Mouse (Mus musculus): Measurements from ENCODE around the gene Lama2. TPM values are rescaled to one million over a fixed set of nuclear protein-coding genes. Genes with fewer than 3 reads are reported as not detected.

Lama2 gene
- polyA plus RNA-seq, 1 experiment from 2014 or later = 1.9 TPM

- Histone ChIP-seq H3K27me3 (replicated peaks; ENCODE audit: control insufficient read depth, insufficient read depth, low read length) (no peaks in the 10 kb centered on the region), H3K36me3 (ENCODE audit: control insufficient read depth, insufficient read depth, low read length) (no peaks in the 10 kb centered on the region), H3K4me1 (replicated peaks; ENCODE audit: control insufficient read depth, insufficient read depth, low read length) (no peaks in the 10 kb centered on the region), H3K27ac (ENCODE audit: low read depth, low read length) (no peak overlapping the region), H3K9ac (ENCODE audit: low read depth, low read length) (no peak overlapping the region), H3K4me2 (no peak overlapping the region), H3K4me3 (ENCODE audit: low read depth, low read length) (no peak overlapping the region), H3K9me3 (ENCODE audit: control insufficient read depth, low read length) (no peaks in the 10 kb centered on the region)
- DNase-seq (ENCODE audit: low spot score) = no peak
- 66% methylated on average over 2 of the region's 2 CpGs for WGBS
- no peak for ATAC-seq (replicated peaks; ENCODE audit: low FRiP score)
Measured at GRCm38 (mm10) chr10:27047196-27047595, 572.4 kb downstream of the Lama2 start.

- Histone ChIP-seq H3K9ac (ENCODE audit: low read depth, low read length) (no peak overlapping the region), H3K36me3 (ENCODE audit: control insufficient read depth, insufficient read depth, low read length) (no peaks in the 10 kb centered on the region), H3K27me3 (replicated peaks; ENCODE audit: control insufficient read depth, insufficient read depth, low read length) (no peaks in the 10 kb centered on the region), H3K9me3 (ENCODE audit: control insufficient read depth, low read length) (no peaks in the 10 kb centered on the region), H3K27ac (ENCODE audit: low read depth, low read length) (no peak overlapping the region), H3K4me2 (no peak overlapping the region), H3K4me1 (replicated peaks; ENCODE audit: control insufficient read depth, insufficient read depth, low read length) (no peaks in the 10 kb centered on the region), H3K4me3 (ENCODE audit: low read depth, low read length) (no peak overlapping the region)
- no peak for DNase-seq (ENCODE audit: low spot score)
- 31% methylated on average over 1 of the region's 1 CpGs for whole genome bisulfite sequencing
- ATAC-seq (replicated peaks; ENCODE audit: low FRiP score) = no peak
Measured at GRCm38 (mm10) chr10:27041812-27042211, 577.7 kb downstream of the Lama2 start.

GRCm38 (mm10) chr10:27022707-27023106 lies 596.9 kb downstream of the Lama2 start:
- no peak overlapping the region for H3K27ac ChIP-seq (ENCODE audit: low read depth, low read length)

GRCm38 (mm10) chr10:27012804-27013365 lies 606.7 kb downstream of the Lama2 start:
- Histone ChIP-seq H3K4me3 (ENCODE audit: low read depth, low read length) (no peak overlapping the region), H3K27me3 (replicated peaks; ENCODE audit: control insufficient read depth, insufficient read depth, low read length) (no peaks in the 10 kb centered on the region), H3K4me1 (replicated peaks; ENCODE audit: control insufficient read depth, insufficient read depth, low read length) (no peaks in the 10 kb centered on the region), H3K36me3 (ENCODE audit: control insufficient read depth, insufficient read depth, low read length) (no peaks in the 10 kb centered on the region), H3K4me2 (no peak overlapping the region), H3K27ac (ENCODE audit: low read depth, low read length) (no peak overlapping the region), H3K9ac (ENCODE audit: low read depth, low read length) (no peak overlapping the region), H3K9me3 (ENCODE audit: control insufficient read depth, low read length) (no peaks in the 10 kb centered on the region)
- DNase-seq (ENCODE audit: low spot score) (no peak), ATAC-seq (replicated peaks; ENCODE audit: low FRiP score) (no peak)

More at GRCm38 (mm10) chr10:27022707-27023106, 596.9 kb downstream of the Lama2 start:
- WGBS = 80% methylated on average over 1 of the region's 1 CpGs
- no peaks in the 10 kb centered on the region for H3K27me3 ChIP-seq (replicated peaks; ENCODE audit: control insufficient read depth, insufficient read depth, low read length)
- no peaks in the 10 kb centered on the region for H3K9me3 ChIP-seq (ENCODE audit: control insufficient read depth, low read length)
- ATAC-seq (replicated peaks; ENCODE audit: low FRiP score) (no peak), DNase-seq (ENCODE audit: low spot score) (no peak)
- no peaks in the 10 kb centered on the region for H3K4me1 ChIP-seq (replicated peaks; ENCODE audit: control insufficient read depth, insufficient read depth, low read length)
- H3K9ac ChIP-seq (ENCODE audit: low read depth, low read length) = no peak overlapping the region
- H3K4me2 ChIP-seq = no peak overlapping the region
- H3K36me3 ChIP-seq (ENCODE audit: control insufficient read depth, insufficient read depth, low read length) = no peaks in the 10 kb centered on the region
- H3K4me3 ChIP-seq (ENCODE audit: low read depth, low read length) = no peak overlapping the region

GRCm38 (mm10) chr10:27007364-27007763 lies 612.2 kb downstream of the Lama2 start:
- Histone ChIP-seq H3K4me1 (replicated peaks; ENCODE audit: control insufficient read depth, insufficient read depth, low read length) (no peaks in the 10 kb centered on the region), H3K4me3 (ENCODE audit: low read depth, low read length) (no peak overlapping the region), H3K9ac (ENCODE audit: low read depth, low read length) (no peak overlapping the region), H3K36me3 (ENCODE audit: control insufficient read depth, insufficient read depth, low read length) (no peaks in the 10 kb centered on the region), H3K27ac (ENCODE audit: low read depth, low read length) (no peak overlapping the region), H3K4me2 (no peak overlapping the region), H3K9me3 (ENCODE audit: control insufficient read depth, low read length) (no peaks in the 10 kb centered on the region), H3K27me3 (replicated peaks; ENCODE audit: control insufficient read depth, insufficient read depth, low read length) (no peaks in the 10 kb centered on the region)
- DNase-seq (ENCODE audit: low spot score) (no peak), ATAC-seq (replicated peaks; ENCODE audit: low FRiP score) (no peak)
- WGBS = 76% methylated on average over 2 of the region's 2 CpGs

GRCm38 (mm10) chr10:27005716-27006115 lies 613.8 kb downstream of the Lama2 start:
- DNase-seq (ENCODE audit: low spot score) (no peak), ATAC-seq (replicated peaks; ENCODE audit: low FRiP score) (no peak)
- no peak overlapping the region for H3K4me2 ChIP-seq
- no peaks in the 10 kb centered on the region for H3K4me1 ChIP-seq (replicated peaks; ENCODE audit: control insufficient read depth, insufficient read depth, low read length)
- no peak overlapping the region for H3K27ac ChIP-seq (ENCODE audit: low read depth, low read length)
- no peak overlapping the region for H3K4me3 ChIP-seq (ENCODE audit: low read depth, low read length)
- H3K9me3 ChIP-seq (ENCODE audit: control insufficient read depth, low read length) = no peaks in the 10 kb centered on the region
- 66% methylated on average over 2 of the region's 2 CpGs for WGBS
- no peak overlapping the region for H3K9ac ChIP-seq (ENCODE audit: low read depth, low read length)
- no peaks in the 10 kb centered on the region for H3K36me3 ChIP-seq (ENCODE audit: control insufficient read depth, insufficient read depth, low read length)
- H3K27me3 ChIP-seq (replicated peaks; ENCODE audit: control insufficient read depth, insufficient read depth, low read length) = no peaks in the 10 kb centered on the region

- Histone ChIP-seq H3K4me3 (ENCODE audit: low read depth, low read length) (no peak overlapping the region), H3K36me3 (ENCODE audit: control insufficient read depth, insufficient read depth, low read length) (no peaks in the 10 kb centered on the region)
- 80% methylated on average over 2 of the region's 2 CpGs for WGBS
Measured at GRCm38 (mm10) chr10:27001554-27002178, 617.9 kb downstream of the Lama2 start.

GRCm38 (mm10) chr10:26996684-26997083 lies 622.9 kb downstream of the Lama2 start:
- H3K9me3 ChIP-seq (ENCODE audit: control insufficient read depth, low read length) = no peaks in the 10 kb centered on the region
- no peaks in the 10 kb centered on the region for H3K27me3 ChIP-seq (replicated peaks; ENCODE audit: control insufficient read depth, insufficient read depth, low read length)
- no peak overlapping the region for H3K9ac ChIP-seq (ENCODE audit: low read depth, low read length)
- ATAC-seq (replicated peaks; ENCODE audit: low FRiP score) (0 out of 2 replicates have a peak, but pooled peaks have one; percentile 12), DNase-seq (ENCODE audit: low spot score) (no peak)
- H3K4me2 ChIP-seq = no peak overlapping the region
- no peak overlapping the region for H3K27ac ChIP-seq (ENCODE audit: low read depth, low read length)
- H3K36me3 ChIP-seq (ENCODE audit: control insufficient read depth, insufficient read depth, low read length) = no peaks in the 10 kb centered on the region
- peaks cover 2% of the 10 kb centered on the region for H3K4me1 ChIP-seq (replicated peaks; ENCODE audit: control insufficient read depth, insufficient read depth, low read length)
- no peak overlapping the region for H3K4me3 ChIP-seq (ENCODE audit: low read depth, low read length)

More at GRCm38 (mm10) chr10:27001554-27002178, 617.9 kb downstream of the Lama2 start:
- Histone ChIP-seq H3K4me1 (replicated peaks; ENCODE audit: control insufficient read depth, insufficient read depth, low read length) (0 out of 2 replicates have a peak, but pooled peaks cover under 1% of the 10 kb centered on the region), H3K9me3 (ENCODE audit: control insufficient read depth, low read length) (no peaks in the 10 kb centered on the region), H3K27me3 (replicated peaks; ENCODE audit: control insufficient read depth, insufficient read depth, low read length) (no peaks in the 10 kb centered on the region), H3K9ac (ENCODE audit: low read depth, low read length) (no peak overlapping the region), H3K27ac (ENCODE audit: low read depth, low read length) (no peak overlapping the region), H3K4me2 (no peak overlapping the region)
- no peak for DNase-seq (ENCODE audit: low spot score)
- ATAC-seq (replicated peaks; ENCODE audit: low FRiP score) = no peak

GRCm38 (mm10) chr10:26995987-26996386 lies 623.6 kb downstream of the Lama2 start:
- H3K4me2 ChIP-seq = no peak overlapping the region
- WGBS = 37% methylated on average over 6 of the region's 6 CpGs
- H3K4me3 ChIP-seq (ENCODE audit: low read depth, low read length) = no peak overlapping the region
- H3K4me1 ChIP-seq (replicated peaks; ENCODE audit: control insufficient read depth, insufficient read depth, low read length) = peaks cover 2% of the 10 kb centered on the region
- H3K9ac ChIP-seq (ENCODE audit: low read depth, low read length) = no peak overlapping the region
- no peaks in the 10 kb centered on the region for H3K27me3 ChIP-seq (replicated peaks; ENCODE audit: control insufficient read depth, insufficient read depth, low read length)
- no peaks in the 10 kb centered on the region for H3K9me3 ChIP-seq (ENCODE audit: control insufficient read depth, low read length)
- DNase-seq (ENCODE audit: low spot score) (no peak), ATAC-seq (replicated peaks; ENCODE audit: low FRiP score) (0 out of 2 replicates have a peak, but pooled peaks have one; percentile 12)
- H3K36me3 ChIP-seq (ENCODE audit: control insufficient read depth, insufficient read depth, low read length) = no peaks in the 10 kb centered on the region
- no peak overlapping the region for H3K27ac ChIP-seq (ENCODE audit: low read depth, low read length)
